ENCODE assay signal across 18 mouse cellular contexts in genomic region chr3:56456317-56456716, GRCm38 (mm10).
A peak's percentile ranks its signal among the peaks of the same experiment; 100 is the strongest.
DNase-seq lines count a peak whose midpoint lies in the region; ATAC-seq lines count a peak whose summit lies in the region.
"Had no signal": no experiment of that assay in that cellular context is flagged by ENCODE, and none has a peak within 500 bp of the region (broad histone marks: within the 10 kb centered on the region; RNA-seq: fewer than 3 reads in every experiment).

No protein-coding gene starts in this region.

- ATAC-seq in hindbrain, embryonic 13.5 days (ENCODE audit: low FRiP score): no peak
- ATAC-seq in forebrain, embryonic 16.5 days: peak; percentile 57; the same call in 1 of the 2 replicates
- ATAC-seq in midbrain, embryonic 12.5 days (ENCODE audit: low FRiP score, low read depth): peak; percentile 88
- ATAC-seq: inflammation-experienced regulatory T-cells, adult 6 months had no signal

- peaks cover 9% of the 10 kb centered on the region; the same call in 1 of the 2 replicates for H3K4me1 ChIP-seq in hindbrain, embryonic 10.5 days (replicated peaks)
- peaks cover 17% of the 10 kb centered on the region for H3K4me1 ChIP-seq in hindbrain, embryonic 13.5 days (replicated peaks)
- 0 out of 2 replicates have a peak, but pooled peaks cover 4% of the 10 kb centered on the region for H3K4me1 ChIP-seq in forebrain, embryonic 16.5 days (replicated peaks; ENCODE audit: control insufficient read depth, insufficient read depth, low read length)
- peaks cover 23% of the 10 kb centered on the region for H3K4me1 ChIP-seq in midbrain, embryonic 12.5 days
- H3K4me1 ChIP-seq: embryonic facial prominence, embryonic 12.5 days; liver, embryonic 13.5 days had no signal

- WGBS in hindbrain, embryonic 10.5 days: 57% methylated on average over 6 of the region's 6 CpGs
- WGBS in hindbrain, embryonic 13.5 days: 44% methylated on average over 6 of the region's 6 CpGs
- WGBS in forebrain, embryonic 16.5 days: 21% methylated on average over 6 of the region's 6 CpGs
- whole genome bisulfite sequencing in midbrain, embryonic 12.5 days: 18% methylated on average over 6 of the region's 6 CpGs

- no peaks in the 10 kb centered on the region for H3K27me3 ChIP-seq in hindbrain, embryonic 10.5 days (ENCODE audit: insufficient read depth, poor library complexity, severe bottlenecking)
- no peaks in the 10 kb centered on the region for H3K27me3 ChIP-seq in hindbrain, embryonic 13.5 days
- H3K27me3 ChIP-seq in forebrain, embryonic 16.5 days (replicated peaks; ENCODE audit: control insufficient read depth, insufficient read depth, low read length): no peaks in the 10 kb centered on the region
- no peaks in the 10 kb centered on the region for H3K27me3 ChIP-seq in midbrain, embryonic 12.5 days
- H3K27me3 ChIP-seq: embryonic facial prominence, embryonic 12.5 days; liver, embryonic 13.5 days had no signal

- no peak overlapping the region for H3K4me3 ChIP-seq in hindbrain, embryonic 10.5 days
- no peak overlapping the region for H3K4me3 ChIP-seq in hindbrain, embryonic 13.5 days
- no peak overlapping the region for H3K4me3 ChIP-seq in forebrain, embryonic 16.5 days (replicated peaks; ENCODE audit: low read length)
- no peak overlapping the region for H3K4me3 ChIP-seq in midbrain, embryonic 12.5 days
- H3K4me3 ChIP-seq: embryonic facial prominence, embryonic 12.5 days; liver, embryonic 13.5 days had no signal

- no peaks in the 10 kb centered on the region for H3K9me3 ChIP-seq in hindbrain, embryonic 10.5 days
- H3K9me3 ChIP-seq in hindbrain, embryonic 13.5 days: no peaks in the 10 kb centered on the region
- no peaks in the 10 kb centered on the region for H3K9me3 ChIP-seq in forebrain, embryonic 16.5 days (ENCODE audit: control insufficient read depth, low read length)
- no peaks in the 10 kb centered on the region for H3K9me3 ChIP-seq in midbrain, embryonic 12.5 days
- H3K9me3 ChIP-seq: embryonic facial prominence, embryonic 12.5 days; liver, embryonic 13.5 days had no signal

- H3K4me2 ChIP-seq in hindbrain, embryonic 13.5 days: no peak overlapping the region
- no peak overlapping the region for H3K4me2 ChIP-seq in forebrain, embryonic 16.5 days (ENCODE audit: low read length)
- H3K4me2 ChIP-seq in midbrain, embryonic 12.5 days (replicated peaks): no peak overlapping the region
- H3K4me2 ChIP-seq: embryonic facial prominence, embryonic 12.5 days; heart, embryonic 11.5 days; liver, embryonic 13.5 days had no signal

- H3K27ac ChIP-seq in hindbrain, embryonic 10.5 days: peak overlapping the region; percentile 45; the same call in 1 of the 2 replicates
- no peak overlapping the region for H3K27ac ChIP-seq in hindbrain, embryonic 13.5 days
- H3K27ac ChIP-seq in forebrain, embryonic 16.5 days (ENCODE audit: low read length): no peak overlapping the region
- H3K27ac ChIP-seq in midbrain, embryonic 12.5 days (replicated peaks): peak overlapping the region; percentile 52; the same call in 1 of the 2 replicates
- H3K27ac ChIP-seq: embryonic facial prominence, embryonic 12.5 days; liver, embryonic 13.5 days had no signal

- no peak overlapping the region for H3K9ac ChIP-seq in hindbrain, embryonic 13.5 days
- no peak overlapping the region for H3K9ac ChIP-seq in forebrain, embryonic 16.5 days (replicated peaks; ENCODE audit: low read depth, low read length)
- no peak overlapping the region for H3K9ac ChIP-seq in midbrain, embryonic 12.5 days (replicated peaks)
- H3K9ac ChIP-seq: embryonic facial prominence, embryonic 12.5 days; liver, embryonic 13.5 days had no signal

- no peak for DNase-seq in hindbrain, embryonic 10.5 days (ENCODE audit: low spot score)
- DNase-seq in retina, postnatal 1 day: peak; percentile 58
- no peak for DNase-seq in kidney, postnatal 14 days
- DNase-seq in spleen, postnatal 14 days (ENCODE audit: low spot score in 2 of 2): no peak
- DNase-seq: adrenal gland, postnatal 10 days; B cell, adult 2 months; cerebellum, adult 11-12 months; heart, postnatal 14 days; kidney, adult 8-10 months; layer of hippocampus, postnatal 36 days; liver, embryonic 13.5 days; thymus, postnatal 4 days had no signal

- H3K36me3 ChIP-seq in hindbrain, embryonic 10.5 days: no peaks in the 10 kb centered on the region
- no peaks in the 10 kb centered on the region for H3K36me3 ChIP-seq in hindbrain, embryonic 13.5 days
- no peaks in the 10 kb centered on the region for H3K36me3 ChIP-seq in forebrain, embryonic 16.5 days (ENCODE audit: control insufficient read depth, insufficient read depth)
- H3K36me3 ChIP-seq in midbrain, embryonic 12.5 days: no peaks in the 10 kb centered on the region
- H3K36me3 ChIP-seq: embryonic facial prominence, embryonic 12.5 days; liver, embryonic 13.5 days had no signal

Comparison
In these comparisons a context has a peak if more than half of its experiments do, and no peak if none do; other contexts are left out.
1. H3K27ac ChIP-seq: peak in hindbrain, embryonic 10.5 days (single experiment) and midbrain, embryonic 12.5 days (single experiment); none in hindbrain, embryonic 13.5 days (single experiment) and forebrain, embryonic 16.5 days (single experiment).